Mouse (Mus musculus): ENCODE measurements around the gene Agr2. TPM values are rescaled to one million over a fixed set of nuclear protein-coding genes. Genes with fewer than 3 reads are reported as not detected.

Agr2 gene
- polyA plus RNA-seq (2015; fragmentation: Nextera tagmentation; extraction: Ambion mirVana), result 6.1 TPM in 1 of 2 replicates, not detected in the other

GRCm38 (mm10) chr12:35992711-35993110 lies at the start of gene Agr2:
Agr2 (plus strand) TSS chr12:35992907.
- H3K27ac ChIP-seq (replicated peaks), result no peak within 1 kb of the TSS
- no peak within 1 kb of the TSS for H3K4me3 ChIP-seq (replicated peaks)
- no peak for ATAC-seq (ENCODE audit: low FRiP score)
- H3K36me3 ChIP-seq, result no peaks in the 10 kb centered on the region
- no peak within 1 kb of the TSS for H3K9ac ChIP-seq (replicated peaks)
- no peak within 1 kb of the TSS for H3K4me2 ChIP-seq
- WGBS, result 62% methylated on average over 9 of the region's 9 CpGs
- peaks cover 8% of the 10 kb centered on the region for H3K4me1 ChIP-seq
- no peaks in the 10 kb centered on the region for H3K27me3 ChIP-seq (replicated peaks)
- H3K9me3 ChIP-seq (replicated peaks), result no peaks in the 10 kb centered on the region

DNA sequence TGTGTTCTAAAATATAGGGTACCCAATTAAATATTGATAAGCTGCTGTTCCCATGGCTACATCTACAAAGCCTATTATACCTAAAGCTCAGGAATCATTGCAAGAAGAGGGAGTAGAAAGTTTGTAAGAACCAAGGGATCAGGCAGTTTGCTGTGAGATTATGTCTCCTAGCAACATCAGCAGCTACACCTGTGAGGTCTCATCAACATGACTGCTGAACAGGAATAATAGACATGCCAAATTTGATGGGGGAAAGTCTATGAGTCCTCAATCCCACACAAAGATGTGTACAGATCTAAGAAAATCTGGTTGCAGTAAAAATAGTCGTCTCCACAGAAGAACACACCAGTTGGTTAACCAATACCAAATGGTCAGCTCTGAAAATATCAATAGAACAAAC lies 41.0 kb upstream of the Agr2 start:
- Histone ChIP-seq H3K9ac (replicated peaks) (no peak overlapping the region), H3K27ac (replicated peaks) (no peak overlapping the region), H3K4me2 (no peak overlapping the region), H3K36me3 (no peaks in the 10 kb centered on the region), H3K4me3 (replicated peaks) (no peak overlapping the region), H3K4me1 (no peaks in the 10 kb centered on the region), H3K27me3 (replicated peaks) (no peaks in the 10 kb centered on the region), H3K9me3 (replicated peaks) (no peaks in the 10 kb centered on the region)
- WGBS, result 79% methylated on average over 1 of the region's 1 CpGs
- ATAC-seq (ENCODE audit: low FRiP score), result no peak

DNA sequence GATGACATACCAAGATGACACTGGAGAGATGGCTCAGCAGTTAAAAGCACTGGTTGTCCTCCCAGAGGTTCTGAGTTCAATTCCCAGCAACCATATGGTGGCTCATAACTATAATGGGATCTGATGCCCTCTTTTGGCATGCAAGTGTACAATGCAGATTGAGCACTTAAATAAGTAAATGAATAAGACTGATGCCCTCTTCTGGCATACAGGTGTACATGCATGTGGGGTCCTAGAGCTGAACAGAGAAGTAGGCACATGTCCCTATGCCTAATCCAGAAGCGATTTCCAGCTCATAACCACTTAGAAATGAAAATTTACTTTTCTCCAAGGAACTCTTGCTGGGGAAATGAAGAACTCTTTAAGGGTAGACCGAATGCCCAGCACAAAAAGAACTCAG lies 35.5 kb upstream of the Agr2 start:
- Histone ChIP-seq H3K9ac (replicated peaks) (no peak overlapping the region), H3K4me1 (no peaks in the 10 kb centered on the region), H3K36me3 (no peaks in the 10 kb centered on the region), H3K9me3 (replicated peaks) (no peaks in the 10 kb centered on the region), H3K27me3 (replicated peaks) (no peaks in the 10 kb centered on the region), H3K4me2 (no peak overlapping the region), H3K27ac (replicated peaks) (no peak overlapping the region), H3K4me3 (replicated peaks) (no peak overlapping the region)
- 88% methylated on average over 2 of the region's 2 CpGs for WGBS
- no peak for ATAC-seq (ENCODE audit: low FRiP score)

GRCm38 (mm10) chr12:35966098-35966767 lies 26.5 kb upstream of the Agr2 start:
- Histone ChIP-seq H3K9ac (replicated peaks) (no peak overlapping the region), H3K4me2 (no peak overlapping the region), H3K27ac (replicated peaks) (no peak overlapping the region), H3K4me3 (replicated peaks) (no peak overlapping the region), H3K36me3 (no peaks in the 10 kb centered on the region), H3K9me3 (replicated peaks) (no peaks in the 10 kb centered on the region), H3K4me1 (no peaks in the 10 kb centered on the region), H3K27me3 (replicated peaks) (no peaks in the 10 kb centered on the region)
- 51% methylated on average over 7 of the region's 7 CpGs for WGBS
- no peak for ATAC-seq (ENCODE audit: low FRiP score)

GRCm38 (mm10) chr12:35966768-35967141 lies 26.0 kb upstream of the Agr2 start:
- no peak for ATAC-seq (ENCODE audit: low FRiP score)
- Histone ChIP-seq H3K36me3 (no peaks in the 10 kb centered on the region), H3K27me3 (replicated peaks) (no peaks in the 10 kb centered on the region), H3K4me2 (no peak overlapping the region), H3K27ac (replicated peaks) (no peak overlapping the region), H3K4me1 (no peaks in the 10 kb centered on the region), H3K9me3 (replicated peaks) (no peaks in the 10 kb centered on the region), H3K4me3 (replicated peaks) (no peak overlapping the region), H3K9ac (replicated peaks) (no peak overlapping the region)
- 79% methylated on average over 7 of the region's 7 CpGs for WGBS

- Histone ChIP-seq H3K27ac (replicated peaks) (no peak overlapping the region), H3K27me3 (replicated peaks) (no peaks in the 10 kb centered on the region), H3K36me3 (no peaks in the 10 kb centered on the region), H3K4me2 (no peak overlapping the region), H3K4me1 (peaks cover 8% of the 10 kb centered on the region; the same call in 1 of the 2 replicates), H3K9me3 (replicated peaks) (no peaks in the 10 kb centered on the region), H3K9ac (replicated peaks) (no peak overlapping the region), H3K4me3 (replicated peaks) (no peak overlapping the region)
- no peak for ATAC-seq (ENCODE audit: low FRiP score)
- WGBS, result 93% methylated on average over 3 of the region's 3 CpGs
Measured at GRCm38 (mm10) chr12:35975898-35976297, 16.8 kb upstream of the Agr2 start.

GRCm38 (mm10) chr12:35977633-35978246 lies 15.0 kb upstream of the Agr2 start:
- 32% methylated on average over 6 of the region's 6 CpGs for WGBS
- no peak overlapping the region for H3K9ac ChIP-seq (replicated peaks)
- H3K4me2 ChIP-seq, result no peak overlapping the region
- peak; percentile 73 for ATAC-seq (ENCODE audit: low FRiP score)
- H3K4me1 ChIP-seq, result peaks cover 14% of the 10 kb centered on the region
- no peak overlapping the region for H3K4me3 ChIP-seq (replicated peaks)
- no peaks in the 10 kb centered on the region for H3K27me3 ChIP-seq (replicated peaks)
- no peaks in the 10 kb centered on the region for H3K9me3 ChIP-seq (replicated peaks)
- H3K36me3 ChIP-seq, result no peaks in the 10 kb centered on the region
- 0 out of 2 replicates have a peak overlapping the region, but pooled peaks have one; percentile 23 for H3K27ac ChIP-seq (replicated peaks)

- Histone ChIP-seq H3K4me1 (peaks cover 14% of the 10 kb centered on the region), H3K27ac (replicated peaks) (no peak overlapping the region), H3K27me3 (replicated peaks) (no peaks in the 10 kb centered on the region), H3K4me2 (no peak overlapping the region), H3K36me3 (no peaks in the 10 kb centered on the region), H3K9ac (replicated peaks) (no peak overlapping the region), H3K9me3 (replicated peaks) (no peaks in the 10 kb centered on the region), H3K4me3 (replicated peaks) (no peak overlapping the region)
- ATAC-seq (ENCODE audit: low FRiP score), result no peak
- 81% methylated on average over 5 of the region's 5 CpGs for WGBS
Measured at GRCm38 (mm10) chr12:35979625-35980024, 13.1 kb upstream of the Agr2 start.

DNA sequence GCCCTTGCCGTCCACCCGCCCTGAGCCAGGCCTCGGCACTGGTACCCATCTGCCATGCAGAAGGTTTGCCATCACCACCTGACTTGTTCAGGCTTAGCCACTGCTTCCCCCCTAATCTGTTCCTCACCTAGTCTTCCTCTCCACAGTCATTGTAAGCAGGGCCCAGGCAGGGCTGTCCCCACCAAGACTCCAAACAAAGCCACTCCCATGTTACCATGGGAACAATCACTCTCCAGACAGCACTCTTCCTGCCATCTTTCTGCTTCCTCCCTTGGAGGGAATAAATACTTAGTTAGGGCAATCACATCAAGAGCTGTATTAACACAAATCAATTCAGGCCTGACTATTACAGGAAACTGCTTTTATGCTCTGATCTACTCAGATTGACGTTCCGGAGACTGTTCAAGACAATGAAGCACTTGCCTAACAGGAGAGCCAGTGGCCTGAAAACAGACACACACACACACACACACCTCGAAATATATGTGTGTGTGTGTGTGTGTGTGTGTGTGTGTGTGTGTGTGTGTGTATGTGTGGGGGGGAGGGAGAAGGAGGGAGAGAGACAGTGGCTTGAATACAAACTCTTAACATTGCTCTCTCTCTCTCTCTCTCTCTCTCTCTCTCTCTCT lies 10.9 kb upstream of the Agr2 start:
- peak; percentile 82 for ATAC-seq (ENCODE audit: low FRiP score)
- Histone ChIP-seq H3K9ac (replicated peaks) (no peak overlapping the region), H3K27me3 (replicated peaks) (no peaks in the 10 kb centered on the region), H3K4me2 (no peak overlapping the region), H3K9me3 (replicated peaks) (no peaks in the 10 kb centered on the region), H3K36me3 (no peaks in the 10 kb centered on the region), H3K4me1 (peaks cover 14% of the 10 kb centered on the region), H3K27ac (replicated peaks) (peak overlapping the region; percentile 46; the same call in 1 of the 2 replicates), H3K4me3 (replicated peaks) (no peak overlapping the region)
- WGBS, result 44% methylated on average over 6 of the region's 6 CpGs

DNA sequence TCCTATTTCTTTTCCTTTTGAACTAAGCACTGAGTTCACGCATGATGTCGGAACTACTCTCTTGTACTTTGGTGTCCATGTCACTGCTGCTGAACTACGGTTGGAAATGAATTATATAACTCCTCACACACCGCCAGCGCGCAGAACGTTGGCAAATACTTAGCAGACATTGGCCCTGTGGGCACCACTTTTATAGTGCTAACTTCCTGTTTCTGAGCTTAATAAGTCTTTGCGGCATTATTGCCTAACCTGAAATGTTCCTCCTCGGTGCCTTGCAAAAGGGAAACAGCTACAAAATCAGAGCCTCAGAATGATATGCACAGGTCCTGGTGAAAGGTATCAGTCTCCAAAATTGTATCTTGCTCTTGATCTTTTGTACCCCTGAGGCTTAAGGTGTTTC lies 9.2 kb upstream of the Agr2 start:
- 87% methylated on average over 9 of the region's 9 CpGs for WGBS
- Histone ChIP-seq H3K4me2 (no peak overlapping the region), H3K9me3 (replicated peaks) (no peaks in the 10 kb centered on the region), H3K4me3 (replicated peaks) (no peak overlapping the region), H3K27ac (replicated peaks) (no peak overlapping the region), H3K4me1 (peaks cover 7% of the 10 kb centered on the region), H3K27me3 (replicated peaks) (no peaks in the 10 kb centered on the region), H3K36me3 (no peaks in the 10 kb centered on the region), H3K9ac (replicated peaks) (no peak overlapping the region)
- ATAC-seq (ENCODE audit: low FRiP score), result no peak

GRCm38 (mm10) chr12:35984743-35985142 lies 8.0 kb upstream of the Agr2 start:
- no peaks in the 10 kb centered on the region for H3K9me3 ChIP-seq (replicated peaks)
- peaks cover 7% of the 10 kb centered on the region for H3K4me1 ChIP-seq
- H3K9ac ChIP-seq (replicated peaks), result no peak overlapping the region
- no peaks in the 10 kb centered on the region for H3K36me3 ChIP-seq
- 90% methylated on average over 5 of the region's 5 CpGs for WGBS
- H3K4me3 ChIP-seq (replicated peaks), result no peak overlapping the region
- H3K4me2 ChIP-seq, result no peak overlapping the region
- ATAC-seq (ENCODE audit: low FRiP score), result no peak
- no peaks in the 10 kb centered on the region for H3K27me3 ChIP-seq (replicated peaks)
- no peak overlapping the region for H3K27ac ChIP-seq (replicated peaks)

- Histone ChIP-seq H3K27me3 (replicated peaks) (no peaks in the 10 kb centered on the region), H3K4me2 (no peak overlapping the region), H3K4me1 (peaks cover 13% of the 10 kb centered on the region), H3K4me3 (replicated peaks) (no peak overlapping the region), H3K9me3 (replicated peaks) (no peaks in the 10 kb centered on the region), H3K36me3 (no peaks in the 10 kb centered on the region), H3K27ac (replicated peaks) (no peak overlapping the region), H3K9ac (replicated peaks) (no peak overlapping the region)
- 61% methylated on average over 3 of the region's 3 CpGs for WGBS
- no peak for ATAC-seq (ENCODE audit: low FRiP score)
Measured at GRCm38 (mm10) chr12:35993583-35993982, 876 bp downstream of the Agr2 start.
